Mouse (Mus musculus) midbrain, embryonic 16.5 days (tissue): ENCODE measurements around the gene Hnrnpl. TPM values are rescaled to one million over a fixed set of nuclear protein-coding genes. Genes with fewer than 3 reads are reported as not detected.

Experiments used
- ATAC-seq: fragments of 200-750 bp; cut with Nextera tagmentation; 2 replicates; pipeline ENCODE4 v1.8.0; 2017; ENCODE audit warnings: moderate TSS enrichment
- H3K27ac ChIP-seq: fragments of 300-500 bp; sonication (generic); 2 replicates; pipeline ENCODE4 v1.5.1; 2014; ENCODE audit warnings: mild to moderate bottlenecking, low read length, mixed read lengths
- H3K27me3 ChIP-seq: fragments of 300-500 bp; sonication (generic); 2 replicates; pipeline ENCODE4 v1.6.1; 2014; ENCODE audit warnings: low read depth, low read length, mixed read lengths; ENCODE audit not compliant: control insufficient read depth, insufficient read depth
- H3K36me3 ChIP-seq: fragments of 300-500 bp; sonication (generic); 2 replicates; pipeline ENCODE4 v1.6.1; 2014; ENCODE audit warnings: mild to moderate bottlenecking, low read length, moderate library complexity, mixed read lengths; ENCODE audit not compliant: control insufficient read depth, insufficient read depth
- H3K4me1 ChIP-seq: fragments of 300-500 bp; sonication (generic); 2 replicates; pipeline ENCODE4 v1.6.1; 2014; ENCODE audit warnings: mild to moderate bottlenecking, low read length, mixed read lengths; ENCODE audit not compliant: control insufficient read depth, insufficient read depth
- H3K4me2 ChIP-seq: fragments of 300-500 bp; sonication (generic); 2 replicates; pipeline ENCODE4 v1.6.1; 2014; ENCODE audit warnings: mild to moderate bottlenecking, low read length, mixed read lengths
- H3K4me3 ChIP-seq: fragments of 300-500 bp; sonication (generic); 2 replicates; pipeline ENCODE4 v1.5.1; 2014; ENCODE audit warnings: low read depth, mild to moderate bottlenecking, low read length, moderate library complexity, mixed read lengths
- H3K9ac ChIP-seq: fragments of 300-500 bp; sonication (generic); 2 replicates; pipeline ENCODE4 v1.6.1; 2014; ENCODE audit warnings: low read depth, low read length, mixed read lengths
- H3K9me3 ChIP-seq: fragments of 300-500 bp; sonication (generic); replicated peaks from 2 replicates; pipeline ENCODE4 v1.6.1; 2014; ENCODE audit warnings: mild to moderate bottlenecking, low read length, mixed read lengths; ENCODE audit not compliant: control insufficient read depth, poor library complexity, severe bottlenecking
- WGBS: fragments of 180-500 bp; shearing (Covaris S2); extraction: QIAGEN DNeasy Blood & Tissue Kit; methylation state at CpG from one replicate; pipeline ENCODE4 v1.1.7; 2014; 5-methylcytosine and 5-hydroxymethylcytosine counted together
- polyA plus RNA-seq: library from polyadenylated mRNA; unstranded; fragments of >200 nt; fragmentation: Nextera tagmentation; extraction: Ambion mirVana; gene quantifications from 2 replicates; pipeline ENCODE4 v1.2.1, GENCODE M21; 2015

Hnrnpl gene
- polyA plus RNA-seq, 1 experiment from 2014 or later: 134 TPM

GRCm38 (mm10) chr7:28827338-28827737 is 19.0 kb downstream of the Hnrnpl start:
- 58% methylated on average over 3 of the region's 3 CpGs for WGBS
- no peak overlapping the region for H3K4me2 ChIP-seq
- no peak overlapping the region for H3K4me3 ChIP-seq
- H3K9ac ChIP-seq: no peak overlapping the region
- no peak overlapping the region for H3K27ac ChIP-seq
- no peaks in the 10 kb centered on the region for H3K27me3 ChIP-seq
- peaks cover 12% of the 10 kb centered on the region for H3K4me1 ChIP-seq
- ATAC-seq: no peak
- no peaks in the 10 kb centered on the region for H3K9me3 ChIP-seq
- H3K36me3 ChIP-seq: peaks cover 14% of the 10 kb centered on the region

- Histone ChIP-seq H3K4me1 (peaks cover 6% of the 10 kb centered on the region), H3K4me2 (no peak overlapping the region), H3K9me3 (no peaks in the 10 kb centered on the region), H3K27ac (no peak overlapping the region), H3K36me3 (peaks cover 10% of the 10 kb centered on the region; the same call in 1 of the 2 replicates), H3K4me3 (no peak overlapping the region), H3K27me3 (no peaks in the 10 kb centered on the region), H3K9ac (no peak overlapping the region)
- WGBS: 94% methylated on average over 8 of the region's 8 CpGs
- no peak for ATAC-seq
Observed at GRCm38 (mm10) chr7:28829821-28830220, 21.5 kb downstream of the Hnrnpl start.

- H3K9me3 ChIP-seq: no peaks in the 10 kb centered on the region
- no peak overlapping the region for H3K9ac ChIP-seq
- H3K27ac ChIP-seq: no peak overlapping the region
- peaks cover 10% of the 10 kb centered on the region; the same call in 1 of the 2 replicates for H3K36me3 ChIP-seq
- no peak for ATAC-seq
- H3K4me2 ChIP-seq: no peak overlapping the region
- 94% methylated on average over 5 of the region's 5 CpGs for WGBS
- H3K4me3 ChIP-seq: no peak overlapping the region
- no peaks in the 10 kb centered on the region for H3K27me3 ChIP-seq
- H3K4me1 ChIP-seq: peaks cover under 1% of the 10 kb centered on the region
Observed at GRCm38 (mm10) chr7:28830981-28831380, 22.6 kb downstream of the Hnrnpl start.

GRCm38 (mm10) chr7:28831411-28832125 is 23.2 kb downstream of the Hnrnpl start:
- Histone ChIP-seq H3K4me3 (no peak overlapping the region), H3K4me2 (no peak overlapping the region), H3K9ac (no peak overlapping the region), H3K9me3 (no peaks in the 10 kb centered on the region), H3K27ac (no peak overlapping the region), H3K36me3 (peaks cover 10% of the 10 kb centered on the region; the same call in 1 of the 2 replicates), H3K27me3 (no peaks in the 10 kb centered on the region), H3K4me1 (no peaks in the 10 kb centered on the region)
- ATAC-seq: no peak
- 94% methylated on average over 17 of the region's 17 CpGs for WGBS

- Histone ChIP-seq H3K4me2 (no peak overlapping the region), H3K4me1 (no peaks in the 10 kb centered on the region), H3K36me3 (peaks cover 10% of the 10 kb centered on the region; the same call in 1 of the 2 replicates), H3K4me3 (no peak overlapping the region), H3K9ac (no peak overlapping the region), H3K9me3 (no peaks in the 10 kb centered on the region), H3K27ac (no peak overlapping the region), H3K27me3 (no peaks in the 10 kb centered on the region)
- 80% methylated on average over 6 of the region's 6 CpGs for whole genome bisulfite sequencing
- ATAC-seq: no peak
Observed at GRCm38 (mm10) chr7:28832137-28832536, 23.8 kb downstream of the Hnrnpl start.

- WGBS: 92% methylated on average over 6 of the region's 6 CpGs
- Histone ChIP-seq H3K9ac (no peak within 1 kb of the TSS), H3K36me3 (peaks cover 10% of the 10 kb centered on the region; the same call in 1 of the 2 replicates), H3K4me2 (no peak within 1 kb of the TSS), H3K9me3 (no peaks in the 10 kb centered on the region), H3K4me1 (no peaks in the 10 kb centered on the region), H3K27ac (no peak within 1 kb of the TSS), H3K4me3 (no peak within 1 kb of the TSS), H3K27me3 (no peaks in the 10 kb centered on the region)
- ATAC-seq: no peak
Observed at GRCm38 (mm10) chr7:28833723-28834347, 25.5 kb downstream of the Hnrnpl start, which contains the start of gene Lgals4. TSS of gene Lgals4 (plus strand) at chr7:28833854.

- Histone ChIP-seq H3K36me3 (no peaks in the 10 kb centered on the region), H3K27me3 (no peaks in the 10 kb centered on the region), H3K4me2 (no peak overlapping the region), H3K27ac (no peak overlapping the region), H3K9ac (no peak overlapping the region), H3K9me3 (no peaks in the 10 kb centered on the region), H3K4me3 (no peak overlapping the region), H3K4me1 (no peaks in the 10 kb centered on the region)
- no peak for ATAC-seq
- 81% methylated on average over 5 of the region's 5 CpGs for WGBS
Observed at GRCm38 (mm10) chr7:28836936-28837335, 28.6 kb downstream of the Hnrnpl start.

GRCm38 (mm10) chr7:28838331-28838730 is 30.0 kb downstream of the Hnrnpl start:
- Histone ChIP-seq H3K4me1 (no peaks in the 10 kb centered on the region), H3K9ac (no peak overlapping the region), H3K4me3 (no peak overlapping the region), H3K4me2 (no peak overlapping the region), H3K27ac (no peak overlapping the region), H3K27me3 (no peaks in the 10 kb centered on the region), H3K36me3 (no peaks in the 10 kb centered on the region), H3K9me3 (0 out of 2 replicates have a peak, but pooled peaks cover 2% of the 10 kb centered on the region)
- WGBS: 85% methylated on average over 9 of the region's 9 CpGs
- no peak for ATAC-seq

GRCm38 (mm10) chr7:28847273-28847672 is 38.9 kb downstream of the Hnrnpl start:
- no peak overlapping the region for H3K4me3 ChIP-seq
- H3K9me3 ChIP-seq: 0 out of 2 replicates have a peak, but pooled peaks cover 2% of the 10 kb centered on the region
- H3K27me3 ChIP-seq: no peaks in the 10 kb centered on the region
- H3K27ac ChIP-seq: no peak overlapping the region
- H3K36me3 ChIP-seq: no peaks in the 10 kb centered on the region
- WGBS: 81% methylated on average over 1 of the region's 1 CpGs
- no peak overlapping the region for H3K4me2 ChIP-seq
- H3K9ac ChIP-seq: no peak overlapping the region
- no peak for ATAC-seq
- H3K4me1 ChIP-seq: no peaks in the 10 kb centered on the region
